Mouse (Mus musculus) bone marrow macrophage, adult 2 months (primary cell): Measurements from ENCODE around the gene S100a8.

Experiments used
- CTCF ChIP-seq: IDR thresholded peaks from 2 replicates; pipeline ENCODE4 v1.5.1; 2012; ENCODE audit warnings: low read depth, mild to moderate bottlenecking, low read length, moderate library complexity
- POLR2A ChIP-seq: IDR thresholded peaks from 2 replicates; pipeline ENCODE4 v1.6.1; 2012; ENCODE audit warnings: mild to moderate bottlenecking, low read depth, low read length, borderline replicate concordance

- TF ChIP-seq POLR2A = no peak
- no peak for TF ChIP-seq CTCF
Observed at GRCm38 (mm10) chr3:90708523-90709202, 39.9 kb downstream of the S100a8 start.
